Mouse (Mus musculus) inflammation-experienced regulatory T-cells (primary cell): Measurements from ENCODE around the gene Vmn1r194. TPM values are rescaled to one million over a fixed set of nuclear protein-coding genes. Genes with fewer than 3 reads are reported as not detected.

Experiments
- polyA plus RNA-seq, 2 experiments: library from polyadenylated mRNA; unstranded; fragments of 100-300 nt; shearing (Covaris generic); gene quantifications; one replicate each; pipeline ENCODE4 v1.2.1; 2017

The Vmn1r194 gene
- not detected for polyA plus RNA-seq

DNA sequence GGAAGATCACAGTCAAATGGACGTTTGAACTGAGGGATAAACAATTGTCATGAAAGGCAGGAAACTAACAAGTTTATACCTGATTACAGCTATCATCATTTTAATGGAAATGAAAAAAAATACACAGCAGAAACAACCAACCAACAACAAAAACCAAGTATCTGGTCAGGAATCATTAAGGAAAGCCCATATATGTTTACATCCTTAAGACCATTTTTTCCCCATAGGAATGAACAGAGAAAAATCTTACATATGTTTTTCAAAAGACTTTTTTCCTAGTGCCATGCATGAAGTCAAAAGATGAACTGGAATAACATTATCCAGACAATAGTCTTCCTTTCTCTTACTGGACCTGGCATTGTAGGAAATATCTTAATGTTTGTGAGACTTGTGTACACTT lies at the start of gene Vmn1r194:
Vmn1r194 (plus strand) TSS at position 301 of the 400 bp plus-strand sequence.

GRCm38 (mm10) chr13:22223060-22223459 lies 21.0 kb upstream of the Vmn1r194 start, which contains the start of gene Vmn1r193:
Gene Vmn1r193, minus strand, starts transcription at chr13:22223160.

GRCm38 (mm10) chr13:22270222-22270621 lies 26.2 kb downstream of the Vmn1r194 start, which contains the start of gene Vmn1r195:
Gene Vmn1r195, plus strand, starts transcription at chr13:22270522.

DNA sequence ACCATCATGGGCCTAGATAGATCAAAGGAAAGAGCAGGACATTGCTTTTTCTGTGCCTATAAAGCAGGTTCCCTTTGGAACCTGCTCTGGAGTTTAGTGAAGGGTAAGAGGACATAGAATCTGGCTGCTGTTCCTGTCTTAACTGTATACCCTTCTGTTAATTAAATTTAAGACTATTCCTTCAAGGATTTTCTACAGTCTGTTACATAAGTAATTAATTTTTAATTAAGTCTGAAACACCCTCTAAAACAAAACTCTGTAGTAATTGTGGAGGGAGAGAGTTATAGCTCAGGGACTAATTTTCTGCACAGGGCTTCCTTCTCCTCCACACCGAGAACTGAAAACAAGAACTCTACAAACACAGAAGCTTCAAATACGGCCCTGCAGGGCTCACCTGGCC lies 45.6 kb downstream of the Vmn1r194 start, which contains the start of gene Vmn1r196:
Vmn1r196 (plus strand) TSS at position 301 of the 400 bp plus-strand sequence.

Other genes starting within 250 kb of the Vmn1r194 start
- 1 to 10 TPM in 1 of 2 experiments, under 1 TPM in 1; 0.16 to 1.4 TPM for gene Prss16, start 234.5 kb upstream of the Vmn1r194 start, polyA plus RNA-seq
- gene Hist1h2ah, start 208.6 kb upstream of the Vmn1r194 start, polyA plus RNA-seq, result under 1 TPM in 1 of 2 experiments, not detected in 1; 0.83 TPM
- gene Hist1h2bk, start 208.3 kb upstream of the Vmn1r194 start, polyA plus RNA-seq, result under 1 TPM in 1 of 2 experiments, not detected in 1; 0.48 TPM
- gene Hist1h4i, start 202.9 kb upstream of the Vmn1r194 start, polyA plus RNA-seq, result 1 to 10 TPM; 7.5 to 9.7 TPM
- gene Hist1h2ag, start 201.3 kb upstream of the Vmn1r194 start, polyA plus RNA-seq, result 1 to 10 TPM; 1.8 to 6.1 TPM
- 1 to 10 TPM; 2.4 to 5.9 TPM for gene Hist1h2bj, start 201.0 kb upstream of the Vmn1r194 start, polyA plus RNA-seq
- gene Vmn1r188, start 159.8 kb upstream of the Vmn1r194 start, polyA plus RNA-seq, result under 1 TPM in 1 of 2 experiments, not detected in 1; 0.05 TPM
- gene Vmn1r189, start 138.4 kb upstream of the Vmn1r194 start, polyA plus RNA-seq, result not detected
- gene Vmn1r191, start 60.2 kb upstream of the Vmn1r194 start, polyA plus RNA-seq, result under 1 TPM in 1 of 2 experiments, not detected in 1; 0.06 TPM
- not detected for gene Vmn1r192, start 53.1 kb upstream of the Vmn1r194 start, polyA plus RNA-seq
- under 1 TPM; 0.06 to 0.42 TPM for gene Vmn1r193, start 21.1 kb upstream of the Vmn1r194 start, polyA plus RNA-seq
- under 1 TPM in 1 of 2 experiments, not detected in 1; 0.66 TPM for gene Vmn1r195, start 26.3 kb downstream of the Vmn1r194 start, polyA plus RNA-seq
- not detected for gene Vmn1r196, start 45.7 kb downstream of the Vmn1r194 start, polyA plus RNA-seq
- under 1 TPM; 0.07 to 0.15 TPM for gene Vmn1r197, start 80.4 kb downstream of the Vmn1r194 start, polyA plus RNA-seq
- under 1 TPM; 0.10 to 0.34 TPM for gene Vmn1r198, start 106.1 kb downstream of the Vmn1r194 start, polyA plus RNA-seq
- 1 to 10 TPM in 1 of 2 experiments, not detected in 1; 2.2 TPM for gene Vmn1r199, start 135.6 kb downstream of the Vmn1r194 start, polyA plus RNA-seq
- gene Vmn1r200, start 146.2 kb downstream of the Vmn1r194 start, polyA plus RNA-seq, result under 1 TPM; 0.10 to 0.93 TPM
- gene Vmn1r201, start 227.7 kb downstream of the Vmn1r194 start, polyA plus RNA-seq, result under 1 TPM; 0.04 to 0.06 TPM